Mouse (Mus musculus) bone marrow macrophage, adult 2 months (primary cell): ENCODE data around the gene 1110051M20Rik.

Source experiments
- CTCF ChIP-seq: IDR thresholded peaks from 2 replicates; pipeline ENCODE4 v1.5.1; 2012; ENCODE audit warnings: low read depth, mild to moderate bottlenecking, low read length, moderate library complexity
- POLR2A ChIP-seq: IDR thresholded peaks from 2 replicates; pipeline ENCODE4 v1.6.1; 2012; ENCODE audit warnings: mild to moderate bottlenecking, low read depth, low read length, borderline replicate concordance

DNA sequence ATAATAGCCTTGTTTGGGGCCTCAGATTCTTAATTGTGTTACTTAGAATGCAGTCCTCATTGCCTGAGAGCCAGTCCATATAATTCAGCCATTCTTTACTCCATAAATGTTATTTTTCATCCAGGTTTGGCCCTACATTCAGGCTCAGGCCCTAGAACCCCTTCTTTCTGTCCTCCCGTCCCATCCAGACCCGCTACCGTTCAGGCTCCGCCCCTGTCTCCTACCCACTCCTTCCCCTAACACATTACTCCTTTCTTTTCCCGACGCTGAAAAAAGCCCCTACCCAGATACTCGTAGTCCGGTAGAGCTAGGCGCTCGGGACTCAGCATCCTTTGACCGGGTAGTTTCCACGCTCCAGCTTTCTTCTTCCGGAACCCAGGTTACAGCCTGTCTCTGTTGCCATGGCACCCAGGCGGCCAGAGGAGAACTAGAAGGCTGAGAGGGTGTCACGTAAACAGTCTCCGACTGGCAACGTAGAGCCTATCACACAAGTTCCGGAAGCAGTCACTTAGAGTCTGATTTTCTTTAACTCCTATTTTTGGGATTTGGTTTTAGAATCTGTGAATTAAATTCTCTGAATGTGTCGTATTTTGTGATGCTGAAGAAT is at the start of gene 1110051M20Rik:
- TF ChIP-seq POLR2A: no peak
- TF ChIP-seq CTCF: no peak
